Mouse (Mus musculus) liver, postnatal 0 days (tissue): ENCODE results near the gene Slmap. TPM values are rescaled to one million over a fixed set of nuclear protein-coding genes. Genes with fewer than 3 reads are reported as not detected.
A peak's percentile ranks its signal among the peaks of the same experiment; 100 is the strongest.

Experiments used
- ATAC-seq: fragments of 200-750 bp; cut with Nextera tagmentation; 2 replicates; pipeline ENCODE4 v1.8.0; 2017; ENCODE audit warnings: mild to moderate bottlenecking, moderate library complexity
- DNase-seq: peaks from one replicate; pipeline ENCODE4 v3.0.0-alpha.2; 2016
- H3K27ac ChIP-seq: fragments of 300-500 bp; sonication (generic); 2 replicates; pipeline ENCODE4 v1.5.1; 2014; ENCODE audit warnings: antibody characterized with exemption, moderate library complexity, mild to moderate bottlenecking, low read depth
- H3K27me3 ChIP-seq: fragments of 300-500 bp; sonication (generic); 2 replicates; pipeline ENCODE4 v1.6.1; 2014; ENCODE audit warnings: low read length, control low read depth, mixed read lengths; ENCODE audit not compliant: insufficient read depth
- H3K36me3 ChIP-seq: fragments of 300-500 bp; sonication (generic); replicated peaks from 2 replicates; pipeline ENCODE4 v1.6.1; 2014; ENCODE audit warnings: mild to moderate bottlenecking, control low read depth, low read length, moderate library complexity, mixed read lengths; ENCODE audit not compliant: insufficient read depth
- H3K4me1 ChIP-seq: fragments of 300-500 bp; sonication (generic); 2 replicates; pipeline ENCODE4 v1.6.1; 2014; ENCODE audit warnings: antibody characterized with exemption, mild to moderate bottlenecking, control low read depth; ENCODE audit not compliant: insufficient read depth
- H3K4me2 ChIP-seq: fragments of 300-500 bp; sonication (generic); 2 replicates; pipeline ENCODE4 v1.6.1; 2014; ENCODE audit warnings: low read depth, mild to moderate bottlenecking, low read length, moderate library complexity, mixed read lengths
- H3K4me3 ChIP-seq: fragments of 300-500 bp; sonication (generic); 2 replicates; pipeline ENCODE4 v1.5.1; 2014; ENCODE audit warnings: low read depth, low read length
- H3K9ac ChIP-seq: fragments of 300-500 bp; sonication (generic); replicated peaks from 2 replicates; pipeline ENCODE4 v1.6.1; 2014; ENCODE audit warnings: mild to moderate bottlenecking, moderate library complexity
- H3K9me3 ChIP-seq: fragments of 300-500 bp; sonication (generic); 2 replicates; pipeline ENCODE4 v1.6.1; 2016; ENCODE audit warnings: mild to moderate bottlenecking, control low read depth, low read length, mixed read lengths
- CTCF ChIP-seq: sonication (generic); IDR thresholded peaks from 2 replicates; pipeline ENCODE4 v1.5.1; 2016; ENCODE audit warnings: antibody characterized with exemption, low read depth
- EP300 ChIP-seq: IDR thresholded peaks from 2 replicates; pipeline ENCODE4 v1.6.1; 2016; ENCODE audit warnings: antibody characterized with exemption, low read depth, mild to moderate bottlenecking
- WGBS: fragments of 180-500 bp; shearing (Covaris S2); extraction: QIAGEN DNeasy Blood & Tissue Kit; methylation state at CpG from one replicate; pipeline ENCODE4 v1.1.7; 2014; ENCODE audit not compliant: insufficient replicate concordance; 5-methylcytosine and 5-hydroxymethylcytosine counted together
- polyA plus RNA-seq: library from polyadenylated mRNA; unstranded; fragments of >200 nt; fragmentation: Nextera tagmentation; extraction: Ambion mirVana; gene quantifications from 2 replicates; pipeline ENCODE4 v1.2.1, GENCODE M21; 2015

The Slmap gene
- polyA plus RNA-seq, 1 experiment from 2014 or later, result 12.3 TPM

DNA sequence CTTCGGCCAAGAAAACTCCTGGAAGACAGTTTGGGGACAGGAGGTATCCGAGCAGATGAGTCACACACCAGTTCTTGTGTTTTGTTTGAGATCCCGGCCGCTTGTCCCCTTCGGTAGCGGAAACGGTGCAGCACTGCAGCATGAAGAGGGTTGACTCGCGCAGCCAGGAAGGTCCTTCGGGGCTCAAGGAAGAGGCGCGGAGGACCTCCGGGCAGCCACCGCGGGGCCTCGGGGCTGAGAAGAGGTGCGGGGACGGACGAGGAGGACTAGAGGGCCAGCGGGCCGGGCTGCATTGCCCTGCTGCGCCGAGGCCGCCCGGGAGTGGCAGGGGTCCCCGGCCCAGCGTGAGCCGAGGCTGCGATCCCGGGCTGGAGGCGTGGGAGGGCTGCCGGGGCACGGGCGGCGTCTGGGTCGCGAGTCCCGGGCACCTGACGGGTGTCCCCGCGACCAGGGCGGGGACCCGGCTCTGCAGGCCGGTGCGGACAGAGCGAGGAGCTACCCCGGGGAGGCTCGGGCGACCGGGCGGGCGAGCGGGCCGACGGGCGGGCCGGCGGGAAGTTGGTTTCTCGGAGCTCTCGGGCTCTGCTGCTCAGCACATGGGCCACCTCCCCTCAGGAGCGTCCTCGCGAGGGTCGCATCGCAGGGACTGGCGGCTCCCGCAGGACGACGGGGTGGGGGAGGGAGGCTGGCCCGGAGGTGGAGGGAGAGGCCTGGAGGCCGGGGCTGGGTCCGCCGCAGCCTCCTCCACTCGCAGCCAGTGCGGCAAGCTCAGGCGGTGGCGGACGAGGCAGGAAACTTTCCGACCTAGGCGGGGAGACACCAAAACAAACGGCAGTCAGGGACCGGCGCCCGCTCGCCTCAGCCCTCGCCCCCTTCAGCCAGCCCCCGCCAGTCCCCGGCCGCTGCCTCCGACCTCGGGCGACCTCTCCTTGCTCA lies 642 bp downstream of the Slmap start:
- H3K36me3 ChIP-seq, result peaks cover 5% of the 10 kb centered on the region; the same call in 1 of the 2 replicates
- H3K4me3 ChIP-seq, result peak overlapping the region; percentile 93
- DNase-seq, result peak; percentile 73
- H3K9ac ChIP-seq, result peak overlapping the region; percentile 94
- H3K9me3 ChIP-seq, result no peaks in the 10 kb centered on the region
- WGBS, result under 1% methylated on average over 75 of the region's 92 CpGs
- peak overlapping the region; percentile 95 for H3K4me2 ChIP-seq
- peaks cover 31% of the 10 kb centered on the region for H3K4me1 ChIP-seq
- ATAC-seq, result peak; percentile 69
- TF ChIP-seq CTCF, result peak; percentile 7; the same call in 1 of the 2 replicates
- TF ChIP-seq EP300, result no peak
- H3K27me3 ChIP-seq, result no peaks in the 10 kb centered on the region
- peak overlapping the region; percentile 94 for H3K27ac ChIP-seq

DNA sequence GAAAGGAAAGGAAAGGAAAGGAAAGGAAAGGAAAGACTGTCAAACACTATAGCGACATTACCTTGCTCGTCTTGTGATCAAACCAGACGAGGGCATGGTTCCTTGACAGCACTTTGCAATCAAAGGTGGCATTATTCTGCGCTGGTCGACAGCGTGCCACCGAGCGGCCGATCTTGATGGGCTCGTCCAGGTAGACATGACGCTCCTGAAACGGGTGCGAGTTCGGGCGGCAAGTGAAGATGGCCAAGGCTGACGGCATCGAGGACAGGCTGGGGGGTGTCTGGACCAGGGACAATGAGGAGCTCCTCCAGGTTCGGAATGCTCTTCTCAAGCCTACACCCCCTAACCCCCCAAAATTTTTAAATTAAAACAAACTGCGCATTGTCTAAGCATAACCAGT lies 1.5 kb downstream of the Slmap start:
- WGBS, result 17% methylated on average over 19 of the region's 19 CpGs
- Histone ChIP-seq H3K27ac (peak overlapping the region; percentile 94), H3K4me1 (peaks cover 32% of the 10 kb centered on the region), H3K9me3 (no peaks in the 10 kb centered on the region), H3K9ac (peak overlapping the region; percentile 94), H3K27me3 (no peaks in the 10 kb centered on the region), H3K36me3 (peaks cover 5% of the 10 kb centered on the region; the same call in 1 of the 2 replicates), H3K4me3 (peak overlapping the region; percentile 93), H3K4me2 (peak overlapping the region; percentile 95)
- peak; percentile 32 for DNase-seq
- no peak for ATAC-seq
- no peak for TF ChIP-seq CTCF

DNA sequence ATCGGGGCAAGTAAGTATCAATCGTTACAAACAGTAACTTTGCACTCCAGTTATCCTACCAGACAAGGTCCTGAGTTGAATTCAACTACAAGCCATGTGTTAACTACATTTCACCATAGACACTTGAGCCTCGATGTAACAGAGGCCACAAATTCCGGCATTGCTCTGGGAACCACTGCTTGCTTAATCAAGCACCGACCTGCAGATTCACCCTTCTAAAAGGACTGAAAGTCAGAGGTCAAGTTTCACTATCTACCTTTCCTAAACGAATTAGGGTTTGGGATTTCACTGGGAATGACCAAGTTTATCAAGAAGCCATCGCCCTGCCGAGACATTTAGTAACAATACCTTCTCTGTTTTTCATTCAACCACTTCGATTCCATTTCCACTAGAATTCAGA lies 2.0 kb downstream of the Slmap start:
- H3K4me3 ChIP-seq, result peak overlapping the region; percentile 93
- peak overlapping the region; percentile 94 for H3K9ac ChIP-seq
- H3K4me1 ChIP-seq, result peaks cover 33% of the 10 kb centered on the region
- peak; percentile 33 for DNase-seq
- no peak for ATAC-seq
- peak overlapping the region; percentile 95 for H3K4me2 ChIP-seq
- TF ChIP-seq EP300 (no peak), CTCF (no peak)
- WGBS, result 40% methylated on average over 9 of the region's 9 CpGs
- no peaks in the 10 kb centered on the region for H3K27me3 ChIP-seq
- peak overlapping the region; percentile 94 for H3K27ac ChIP-seq
- no peaks in the 10 kb centered on the region for H3K9me3 ChIP-seq
- peaks cover 5% of the 10 kb centered on the region; the same call in 1 of the 2 replicates for H3K36me3 ChIP-seq

DNA sequence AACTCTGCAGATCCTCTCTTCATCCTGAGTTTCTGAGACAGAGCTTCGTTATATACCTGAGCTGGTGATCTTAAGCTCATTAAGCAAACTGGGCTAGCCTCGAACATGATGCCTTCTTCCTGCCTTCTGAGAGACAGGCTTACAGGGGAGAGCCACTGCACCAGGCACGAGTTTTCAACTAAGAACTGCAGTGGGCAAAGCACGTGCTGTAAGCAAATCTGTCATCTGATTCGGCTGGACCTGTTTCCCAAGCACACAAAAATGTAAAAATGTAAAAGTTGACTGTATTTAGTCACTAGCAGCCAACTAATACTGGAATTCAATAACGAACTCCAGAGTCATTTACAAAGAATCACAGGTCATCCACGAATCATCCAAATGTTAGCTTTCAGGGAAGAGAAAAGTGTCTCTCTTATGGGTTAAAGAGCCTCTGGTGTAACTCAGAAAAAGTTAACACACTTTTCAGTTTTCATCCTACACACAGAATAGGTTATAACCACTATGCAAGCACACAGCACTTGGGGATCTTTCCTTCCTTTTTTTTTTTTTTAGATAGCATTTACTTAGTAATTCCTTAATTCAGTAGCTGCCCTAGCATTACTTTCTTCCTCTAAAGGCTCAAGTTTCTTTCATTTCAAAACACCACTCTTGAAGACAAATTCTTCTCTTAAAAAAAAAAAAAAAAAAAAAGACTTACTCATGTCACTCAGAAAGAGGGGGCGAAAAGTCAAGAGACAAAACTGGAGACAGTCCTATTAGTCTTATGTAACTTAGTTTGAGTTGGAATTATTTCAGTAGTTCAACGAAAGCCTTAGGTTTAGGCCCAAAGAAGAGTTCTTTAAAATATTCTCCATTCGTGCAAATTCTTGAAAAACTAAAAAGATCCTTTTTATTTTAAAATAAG lies 3.1 kb downstream of the Slmap start:
- Histone ChIP-seq H3K4me3 (peak overlapping the region; percentile 15; the same call in 1 of the 2 replicates), H3K4me1 (peaks cover 36% of the 10 kb centered on the region), H3K9ac (no peak overlapping the region)

DNA sequence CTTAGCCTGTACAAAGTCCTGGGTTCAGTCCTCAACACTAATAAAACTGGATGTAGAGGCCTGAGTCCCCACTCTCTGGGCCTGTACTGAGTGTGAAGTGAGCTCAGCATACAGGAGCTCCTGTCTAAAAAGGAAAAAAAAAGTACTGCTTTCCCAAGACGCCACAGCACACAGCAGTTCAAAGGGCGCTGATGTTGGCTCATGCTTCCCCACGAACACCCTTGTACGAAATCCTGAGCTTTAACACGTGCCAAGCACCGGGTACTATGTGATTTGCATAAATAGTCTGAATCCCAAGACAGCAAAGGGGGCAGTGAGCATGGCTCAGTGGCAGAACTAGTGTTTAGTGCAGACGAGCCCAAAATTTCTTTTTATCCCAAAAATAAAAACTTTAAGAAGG lies 4.4 kb downstream of the Slmap start:
- H3K4me1 ChIP-seq, result peaks cover 44% of the 10 kb centered on the region
- H3K36me3 ChIP-seq, result peaks cover 5% of the 10 kb centered on the region; the same call in 1 of the 2 replicates
- ATAC-seq, result no peak
- 0 out of 2 replicates have a peak overlapping the region, but pooled peaks have one; percentile 18 for H3K27ac ChIP-seq
- TF ChIP-seq CTCF (no peak), EP300 (no peak)
- peak overlapping the region; percentile 30 for H3K4me2 ChIP-seq
- DNase-seq, result no peak
- no peak overlapping the region for H3K4me3 ChIP-seq
- no peaks in the 10 kb centered on the region for H3K27me3 ChIP-seq
- WGBS, result 52% methylated on average over 7 of the region's 7 CpGs
- 0 out of 2 replicates have a peak overlapping the region, but pooled peaks have one; percentile 49 for H3K9ac ChIP-seq
- H3K9me3 ChIP-seq, result no peaks in the 10 kb centered on the region

More for the DNA sequence above, 3.1 kb downstream of the Slmap start:
- H3K36me3 ChIP-seq, result peaks cover 5% of the 10 kb centered on the region; the same call in 1 of the 2 replicates
- H3K4me2 ChIP-seq, result peak overlapping the region; percentile 95
- no peaks in the 10 kb centered on the region for H3K27me3 ChIP-seq
- no peaks in the 10 kb centered on the region for H3K9me3 ChIP-seq
- 57% methylated on average over 10 of the region's 10 CpGs for WGBS
- ATAC-seq (no peak), DNase-seq (no peak)
- no peak overlapping the region for H3K27ac ChIP-seq
- no peak for TF ChIP-seq CTCF
- no peak for TF ChIP-seq EP300
